Mouse (Mus musculus) heart, embryonic 11.5 days (tissue): Measurements from ENCODE around the gene Bco1. TPM values are rescaled to one million over a fixed set of nuclear protein-coding genes. Genes with fewer than 3 reads are reported as not detected.

Experiments
- ATAC-seq: fragments of 200-750 bp; cut with Nextera tagmentation; replicated peaks from 2 replicates; pipeline ENCODE4 v1.8.0; 2017; ENCODE audit warnings: moderate library complexity; ENCODE audit not compliant: insufficient number of reproducible peaks, low FRiP score, low TSS enrichment
- H3K27ac ChIP-seq: fragments of 300-500 bp; sonication (generic); 2 replicates; pipeline ENCODE4 v1.5.1; 2014; ENCODE audit warnings: mild to moderate bottlenecking, low read depth, low read length
- H3K27me3 ChIP-seq: fragments of 300-500 bp; sonication (generic); 2 replicates; pipeline ENCODE4 v1.6.1; 2014; ENCODE audit warnings: mild to moderate bottlenecking, low read length, mixed read lengths; ENCODE audit not compliant: control insufficient read depth, insufficient read depth
- H3K36me3 ChIP-seq: fragments of 300-500 bp; sonication (generic); 2 replicates; pipeline ENCODE4 v1.6.1; 2014; ENCODE audit warnings: mild to moderate bottlenecking, low read length, moderate library complexity, mixed read lengths; ENCODE audit not compliant: control insufficient read depth, insufficient read depth
- H3K4me1 ChIP-seq: fragments of 300-500 bp; sonication (generic); 2 replicates; pipeline ENCODE4 v1.6.1; 2014; ENCODE audit warnings: low read length; ENCODE audit not compliant: control insufficient read depth, insufficient read depth
- H3K4me2 ChIP-seq: fragments of 300-500 bp; sonication (generic); 2 replicates; pipeline ENCODE4 v1.6.1; 2014; ENCODE audit warnings: mild to moderate bottlenecking, moderate library complexity
- H3K4me3 ChIP-seq: fragments of 300-500 bp; sonication (generic); 2 replicates; pipeline ENCODE4 v1.5.1; 2014; ENCODE audit warnings: low read depth, low read length
- H3K9ac ChIP-seq: fragments of 300-500 bp; sonication (generic); 2 replicates; pipeline ENCODE4 v1.6.1; 2014; ENCODE audit warnings: mild to moderate bottlenecking, low read depth, low read length, moderate library complexity
- H3K9me3 ChIP-seq: fragments of 300-500 bp; sonication (generic); replicated peaks from 2 replicates; pipeline ENCODE4 v1.6.1; 2016; ENCODE audit warnings: low read length; ENCODE audit not compliant: control insufficient read depth
- WGBS: fragments of 180-500 bp; shearing (Covaris S2); extraction: QIAGEN DNeasy Blood & Tissue Kit; methylation state at CpG from one replicate; pipeline ENCODE4 v1.1.7; 2014; ENCODE audit not compliant: insufficient replicate concordance; 5-methylcytosine and 5-hydroxymethylcytosine counted together
- polyA plus RNA-seq: library from polyadenylated mRNA; unstranded; fragments of >200 nt; fragmentation: Nextera tagmentation; extraction: Ambion mirVana; gene quantifications from 2 replicates; pipeline ENCODE4 v1.2.1, GENCODE M21; 2014

The Bco1 gene
- polyA plus RNA-seq, 1 experiment from 2014 or later = 0.49 TPM

- no peak overlapping the region for H3K4me2 ChIP-seq
- whole genome bisulfite sequencing = 84% methylated on average over 9 of the region's 9 CpGs
- no peak for ATAC-seq
Measured at GRCm38 (mm10) chr8:117118409-117118808, 22.8 kb downstream of the Bco1 start.

GRCm38 (mm10) chr8:117121277-117121676, 25.6 kb downstream of the Bco1 start:
- Histone ChIP-seq H3K36me3 (no peaks in the 10 kb centered on the region), H3K4me2 (no peak overlapping the region), H3K9me3 (no peaks in the 10 kb centered on the region), H3K4me1 (no peaks in the 10 kb centered on the region), H3K27ac (no peak overlapping the region), H3K4me3 (no peak overlapping the region), H3K27me3 (no peaks in the 10 kb centered on the region), H3K9ac (no peak overlapping the region)
- WGBS = 60% methylated on average over 8 of the region's 8 CpGs
- no peak for ATAC-seq

More at GRCm38 (mm10) chr8:117118409-117118808, 22.8 kb downstream of the Bco1 start:
- H3K36me3 ChIP-seq = no peaks in the 10 kb centered on the region
- no peaks in the 10 kb centered on the region for H3K9me3 ChIP-seq
- H3K4me1 ChIP-seq = peaks cover 10% of the 10 kb centered on the region
- H3K27ac ChIP-seq = no peak overlapping the region
- H3K4me3 ChIP-seq = no peak overlapping the region
- H3K27me3 ChIP-seq = no peaks in the 10 kb centered on the region
- no peak overlapping the region for H3K9ac ChIP-seq

GRCm38 (mm10) chr8:117123850-117124633, 28.4 kb downstream of the Bco1 start:
- H3K27me3 ChIP-seq = no peaks in the 10 kb centered on the region
- ATAC-seq = no peak
- H3K4me3 ChIP-seq = no peak overlapping the region
- no peaks in the 10 kb centered on the region for H3K4me1 ChIP-seq
- no peak overlapping the region for H3K9ac ChIP-seq
- H3K4me2 ChIP-seq = no peak overlapping the region
- 73% methylated on average over 13 of the region's 13 CpGs for WGBS
- H3K36me3 ChIP-seq = no peaks in the 10 kb centered on the region
- H3K27ac ChIP-seq = no peak overlapping the region
- H3K9me3 ChIP-seq = no peaks in the 10 kb centered on the region

DNA sequence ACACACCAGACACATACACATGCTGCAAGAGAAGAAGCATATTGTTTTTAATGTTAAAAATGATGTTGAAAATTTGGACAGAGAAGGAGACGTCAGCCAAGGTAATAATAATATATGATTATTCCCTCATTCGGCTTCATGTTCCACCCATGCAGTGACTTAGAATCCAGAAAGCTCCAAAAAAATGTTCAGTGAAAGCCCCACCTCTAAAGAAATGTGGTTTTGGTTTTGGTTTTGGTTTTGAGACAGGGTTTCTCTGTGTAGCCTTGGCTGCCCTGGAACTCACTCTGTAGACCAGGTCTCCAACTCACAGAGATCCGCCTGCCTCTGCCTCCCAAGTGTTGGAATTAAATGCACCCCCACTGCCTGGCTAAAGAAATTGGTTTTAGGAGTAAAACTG, 30.2 kb downstream of the Bco1 start:
- Histone ChIP-seq H3K4me1 (no peaks in the 10 kb centered on the region), H3K27me3 (no peaks in the 10 kb centered on the region), H3K9me3 (no peaks in the 10 kb centered on the region), H3K36me3 (no peaks in the 10 kb centered on the region), H3K9ac (no peak overlapping the region), H3K4me3 (no peak overlapping the region), H3K27ac (no peak overlapping the region), H3K4me2 (no peak overlapping the region)
- no peak for ATAC-seq
- 85% methylated on average over 3 of the region's 3 CpGs for WGBS

DNA sequence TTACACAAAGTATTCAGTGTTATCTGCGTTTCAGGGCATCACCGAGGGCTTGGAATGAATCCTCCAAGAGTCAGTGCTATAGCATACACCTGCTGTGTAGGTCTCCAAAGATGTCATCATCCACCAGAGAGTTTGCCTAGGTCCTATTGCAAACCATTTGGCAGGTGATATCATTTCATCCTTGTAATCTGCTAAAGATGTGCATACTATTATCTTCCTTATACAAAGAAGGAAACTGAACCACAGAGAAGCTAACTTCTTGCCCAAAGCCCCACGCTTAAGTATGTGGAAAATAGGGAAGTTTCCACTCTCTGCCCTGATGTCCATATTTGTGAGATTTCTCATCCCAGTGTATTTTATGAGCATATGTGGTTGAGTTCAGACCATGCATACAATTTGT, 30.8 kb downstream of the Bco1 start:
- no peak overlapping the region for H3K9ac ChIP-seq
- no peaks in the 10 kb centered on the region for H3K36me3 ChIP-seq
- H3K9me3 ChIP-seq = no peaks in the 10 kb centered on the region
- 84% methylated on average over 3 of the region's 3 CpGs for WGBS
- H3K27ac ChIP-seq = no peak overlapping the region
- no peak overlapping the region for H3K4me2 ChIP-seq
- no peak overlapping the region for H3K4me3 ChIP-seq
- no peaks in the 10 kb centered on the region for H3K27me3 ChIP-seq
- no peak for ATAC-seq
- H3K4me1 ChIP-seq = no peaks in the 10 kb centered on the region

- Histone ChIP-seq H3K4me3 (no peak overlapping the region), H3K9me3 (no peaks in the 10 kb centered on the region), H3K27me3 (no peaks in the 10 kb centered on the region), H3K9ac (no peak overlapping the region), H3K36me3 (no peaks in the 10 kb centered on the region), H3K4me2 (no peak overlapping the region), H3K27ac (no peak overlapping the region), H3K4me1 (no peaks in the 10 kb centered on the region)
- ATAC-seq = no peak
- 78% methylated on average over 8 of the region's 8 CpGs for WGBS
Measured at GRCm38 (mm10) chr8:117127063-117127462, 31.4 kb downstream of the Bco1 start.

DNA sequence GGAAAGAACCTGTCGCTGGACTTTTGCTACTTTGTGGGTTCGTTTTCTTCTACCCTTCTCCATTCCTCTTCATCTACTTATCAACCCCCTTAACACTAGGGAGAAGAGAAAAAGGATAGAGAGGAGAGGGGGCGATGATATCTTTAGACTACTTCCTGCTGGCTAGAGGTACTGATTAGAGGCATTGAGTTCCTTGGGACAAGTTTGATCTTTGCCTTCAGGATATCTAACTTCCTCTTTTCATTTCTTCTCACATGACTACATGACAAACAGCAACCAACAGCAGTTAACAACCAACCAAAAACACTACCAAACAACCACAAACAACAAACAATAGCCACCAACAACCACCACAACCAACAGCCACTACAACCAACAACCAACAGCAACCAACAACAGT, 38.0 kb downstream of the Bco1 start:
- Histone ChIP-seq H3K27ac (no peak overlapping the region), H3K4me1 (peaks cover 5% of the 10 kb centered on the region; the same call in 1 of the 2 replicates), H3K4me2 (no peak overlapping the region), H3K36me3 (no peaks in the 10 kb centered on the region), H3K27me3 (no peaks in the 10 kb centered on the region), H3K9me3 (no peaks in the 10 kb centered on the region), H3K4me3 (no peak overlapping the region), H3K9ac (no peak overlapping the region)
- ATAC-seq = no peak
- 67% methylated on average over 3 of the region's 3 CpGs for WGBS

- Histone ChIP-seq H3K27ac (no peak overlapping the region), H3K9me3 (0 out of 2 replicates have a peak, but pooled peaks cover 3% of the 10 kb centered on the region), H3K4me2 (no peak overlapping the region), H3K9ac (no peak overlapping the region), H3K4me3 (no peak overlapping the region), H3K4me1 (peaks cover 5% of the 10 kb centered on the region; the same call in 1 of the 2 replicates), H3K27me3 (no peaks in the 10 kb centered on the region), H3K36me3 (no peaks in the 10 kb centered on the region)
- ATAC-seq = no peak
- 15% methylated on average over 4 of the region's 4 CpGs for WGBS
Measured at GRCm38 (mm10) chr8:117136351-117136750, 40.7 kb downstream of the Bco1 start.

GRCm38 (mm10) chr8:117136763-117137162, 41.1 kb downstream of the Bco1 start:
- H3K4me3 ChIP-seq = no peak overlapping the region
- peaks cover 5% of the 10 kb centered on the region; the same call in 1 of the 2 replicates for H3K4me1 ChIP-seq
- H3K27ac ChIP-seq = no peak overlapping the region
- H3K9ac ChIP-seq = no peak overlapping the region
- H3K9me3 ChIP-seq = 0 out of 2 replicates have a peak, but pooled peaks cover 3% of the 10 kb centered on the region
- no peak overlapping the region for H3K4me2 ChIP-seq
- H3K36me3 ChIP-seq = no peaks in the 10 kb centered on the region
- WGBS = 13% methylated on average over 2 of the region's 2 CpGs
- ATAC-seq = no peak
- no peaks in the 10 kb centered on the region for H3K27me3 ChIP-seq
